Mouse (Mus musculus): ENCODE results near the gene Ankrd36.
"Not testable (repeated sequence)": the region's sequence is repeated elsewhere in the genome, so short reads cannot be mapped to it uniquely, and the experiment has no call there.

Gene Ankrd36

DNA sequence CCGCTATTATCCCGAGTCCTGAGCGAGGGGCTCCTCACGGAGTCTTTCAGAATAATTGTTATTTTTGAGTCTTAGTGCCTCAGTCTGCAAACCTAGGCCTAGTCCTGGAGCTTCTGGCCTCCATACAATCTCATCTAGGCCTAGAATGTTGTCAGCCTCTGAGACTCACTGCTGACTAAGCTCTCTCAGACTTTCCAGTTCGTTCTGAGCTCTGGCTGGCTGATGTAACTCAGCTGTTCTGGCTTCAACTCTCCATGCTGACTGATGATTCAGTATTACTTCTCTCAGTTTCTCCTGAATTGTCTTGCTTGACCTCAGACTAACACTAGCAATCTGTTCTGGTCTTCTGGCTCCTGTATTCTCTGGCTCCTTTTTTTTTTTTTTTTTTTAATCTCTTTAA, 18.1 kb upstream of the Ankrd36 start:
- DNase-seq = no peak

DNA sequence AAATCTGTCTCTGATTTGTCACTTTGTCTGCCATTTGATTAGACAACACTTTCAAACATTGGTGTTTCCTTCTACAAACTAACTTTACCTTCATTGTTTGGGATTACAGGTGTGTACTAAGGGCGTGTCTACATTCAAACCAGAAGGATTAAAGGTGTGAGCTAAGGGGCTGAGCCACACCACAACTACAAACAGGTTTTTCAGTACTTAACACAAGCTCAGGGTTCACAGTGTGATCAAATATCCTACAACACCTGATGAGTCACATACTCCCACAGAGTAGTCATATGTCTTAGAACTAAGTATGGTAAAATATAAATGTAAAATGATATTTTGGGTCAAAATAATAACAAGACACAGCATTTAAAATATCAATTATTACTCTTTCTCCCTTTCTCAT, 17.6 kb upstream of the Ankrd36 start:
- no peak for DNase-seq

DNA sequence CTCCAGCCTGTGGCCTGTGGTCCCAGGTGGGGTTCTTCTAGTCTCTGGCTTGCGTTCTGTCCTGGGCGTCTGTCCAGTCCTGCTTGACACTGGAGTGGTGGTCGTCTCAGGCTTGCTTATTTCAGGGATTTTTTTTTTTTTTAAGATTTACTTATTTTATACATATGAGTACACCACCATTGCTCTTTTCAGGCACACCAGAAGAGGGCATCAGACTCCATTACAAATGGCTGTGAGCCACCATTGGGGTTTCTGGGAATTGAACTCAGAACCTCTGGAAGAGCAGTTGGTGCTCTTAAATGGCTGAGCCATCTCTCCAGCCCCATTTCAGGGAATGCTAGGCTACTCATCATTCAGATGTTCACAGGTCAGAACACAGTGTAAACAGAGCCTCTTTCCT, 9.2 kb upstream of the Ankrd36 start:
- DNase-seq = no peak

DNA sequence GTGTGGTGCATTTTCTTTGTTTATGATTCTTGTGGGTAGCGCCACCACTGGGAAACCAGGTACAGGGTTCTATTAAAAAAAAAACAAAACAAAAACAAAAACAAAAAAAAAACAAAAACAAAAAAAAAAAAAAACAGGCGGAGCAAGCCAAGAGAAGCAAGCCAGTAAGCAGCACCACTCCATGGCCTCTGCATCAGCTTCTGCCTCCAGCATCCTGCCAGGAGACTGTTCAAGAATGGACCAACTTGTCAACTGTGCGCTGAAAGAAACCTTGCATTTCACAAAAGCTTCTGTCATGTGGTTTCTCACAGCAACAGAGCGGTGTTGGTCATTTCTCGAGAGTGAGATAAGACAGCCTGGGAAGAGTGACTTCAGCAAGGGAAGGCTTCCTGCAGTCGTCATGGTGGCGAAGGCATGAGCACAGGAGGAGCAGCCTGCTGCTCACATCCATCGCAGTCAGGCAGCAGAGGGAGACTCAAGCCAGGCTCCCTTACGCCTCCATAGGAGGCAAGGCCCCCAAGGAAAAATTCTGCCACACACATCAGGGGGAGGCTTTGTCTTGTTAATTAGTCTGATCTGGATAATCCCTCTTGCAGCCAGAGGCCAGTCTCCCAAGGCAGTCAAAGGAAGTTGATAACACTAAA, 6.7 kb upstream of the Ankrd36 start:
- no peak for DNase-seq

DNA sequence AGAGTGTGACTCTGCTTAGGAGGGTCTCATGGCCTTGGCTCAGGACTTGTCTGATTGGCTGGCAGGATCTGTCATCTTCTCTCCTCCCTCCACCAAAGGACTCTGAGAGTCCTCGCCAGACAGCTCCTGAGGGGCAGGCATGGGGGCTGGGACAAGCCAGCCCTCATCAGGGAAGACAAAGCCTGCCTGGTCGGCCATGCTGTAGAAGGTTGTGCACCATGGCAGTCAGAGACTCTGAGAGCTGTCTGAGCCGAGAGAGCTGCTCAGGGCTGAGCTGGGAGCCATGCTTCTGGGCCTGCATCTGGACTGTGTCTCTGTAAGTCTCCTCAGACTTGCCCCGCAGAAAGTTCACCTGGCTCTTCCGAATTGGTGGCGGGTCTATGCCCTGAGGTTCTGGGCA, 5.6 kb upstream of the Ankrd36 start:
- no peak for DNase-seq

DNA sequence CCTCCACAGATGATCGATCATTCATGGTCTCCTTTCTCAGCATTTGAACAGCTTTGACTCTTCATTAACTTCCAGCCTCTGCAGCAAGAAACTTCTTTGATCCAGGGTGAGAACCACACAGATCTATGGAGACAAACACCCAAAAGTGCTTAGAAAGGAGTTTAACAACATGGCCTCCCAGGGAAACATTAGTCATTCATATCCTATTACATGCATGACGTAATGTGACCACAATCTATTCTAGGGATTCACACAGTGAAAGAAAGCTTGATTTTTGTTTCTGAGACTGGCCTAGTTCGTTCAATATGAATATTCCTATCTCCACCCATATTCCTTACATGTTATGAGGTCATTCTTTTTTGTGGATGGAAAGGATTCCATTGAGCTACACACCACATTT, 3.9 kb upstream of the Ankrd36 start:
- no peak for DNase-seq

DNA sequence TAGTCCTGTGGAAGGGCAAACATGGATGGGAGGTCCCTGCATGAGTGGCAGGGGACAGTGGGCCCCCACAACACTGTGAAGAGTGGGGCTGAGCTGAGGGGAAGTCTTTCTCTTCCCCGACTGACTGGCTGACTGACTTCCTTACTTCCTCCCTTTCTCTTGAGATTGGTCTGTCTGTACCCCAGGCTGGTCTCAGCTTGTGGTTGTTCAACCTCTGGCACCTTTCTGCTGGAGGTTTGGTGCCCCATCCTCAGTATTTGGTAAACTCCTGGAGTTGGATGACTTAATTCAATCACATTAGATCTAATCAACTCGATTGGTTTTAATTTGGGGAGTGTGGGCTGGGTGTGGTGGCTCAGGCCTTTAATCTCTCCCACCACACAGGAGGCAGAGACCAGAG, 3.0 kb upstream of the Ankrd36 start:
- no peak for DNase-seq

DNA sequence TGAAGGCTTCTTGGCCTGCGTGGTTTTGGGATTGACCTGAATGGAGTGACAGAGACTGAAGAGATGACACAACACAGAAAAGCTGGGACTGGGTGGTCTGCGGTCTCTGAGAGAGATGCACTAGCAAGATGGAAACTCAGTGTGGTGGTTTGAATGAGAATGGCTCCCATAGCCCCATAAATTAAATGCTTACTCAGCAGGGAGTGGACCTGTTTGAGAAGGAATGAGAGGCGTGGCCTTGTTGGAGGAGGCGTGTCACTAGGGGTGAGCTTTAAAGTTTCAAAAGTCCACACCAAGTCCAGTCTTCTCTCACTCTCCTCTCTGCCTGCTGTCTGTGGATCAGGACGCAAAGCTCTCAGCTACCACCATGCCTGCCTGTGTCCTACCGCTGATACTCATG, 1.8 kb upstream of the Ankrd36 start:
- no peak for DNase-seq

DNA sequence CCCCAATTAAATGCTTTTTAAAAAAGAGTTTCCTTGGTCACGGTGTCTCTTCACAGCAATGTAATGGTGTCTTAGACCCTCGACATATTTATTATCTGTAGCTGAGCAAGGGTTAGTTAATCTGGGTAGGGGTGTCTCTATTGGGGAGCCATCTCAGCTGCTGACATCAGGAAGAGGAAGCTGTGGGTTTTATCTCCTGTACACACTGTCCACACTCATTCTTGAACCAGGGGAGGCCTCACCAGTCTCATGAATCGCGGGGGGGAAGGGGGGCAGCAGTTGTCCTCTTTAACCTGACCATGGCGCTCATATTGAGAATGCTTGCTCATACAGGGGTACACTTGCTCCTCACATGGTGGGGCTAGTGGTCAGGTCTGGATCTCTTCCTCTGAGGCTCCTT, 1.4 kb upstream of the Ankrd36 start:
- no peak for DNase-seq

DNA sequence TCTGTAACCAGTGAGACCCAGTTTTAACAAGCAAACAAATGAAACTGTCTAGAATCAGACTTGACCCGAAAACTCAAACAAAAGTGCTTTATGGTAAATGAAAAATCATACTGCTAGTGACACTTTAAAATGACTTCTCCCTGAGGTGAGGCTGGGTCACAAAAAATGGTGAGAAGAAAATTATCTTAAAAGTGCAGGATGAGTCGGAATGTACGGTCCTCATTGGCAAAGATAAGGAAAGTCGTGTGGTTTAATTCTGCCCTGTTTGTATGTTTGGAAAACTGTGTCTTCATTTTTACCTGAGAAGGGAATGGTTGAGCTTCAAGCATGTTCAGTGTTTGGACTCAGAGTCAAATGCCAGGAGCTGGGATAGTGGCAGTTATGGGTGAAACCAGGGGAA, 2.4 kb downstream of the Ankrd36 start:
- no peak for DNase-seq

DNA sequence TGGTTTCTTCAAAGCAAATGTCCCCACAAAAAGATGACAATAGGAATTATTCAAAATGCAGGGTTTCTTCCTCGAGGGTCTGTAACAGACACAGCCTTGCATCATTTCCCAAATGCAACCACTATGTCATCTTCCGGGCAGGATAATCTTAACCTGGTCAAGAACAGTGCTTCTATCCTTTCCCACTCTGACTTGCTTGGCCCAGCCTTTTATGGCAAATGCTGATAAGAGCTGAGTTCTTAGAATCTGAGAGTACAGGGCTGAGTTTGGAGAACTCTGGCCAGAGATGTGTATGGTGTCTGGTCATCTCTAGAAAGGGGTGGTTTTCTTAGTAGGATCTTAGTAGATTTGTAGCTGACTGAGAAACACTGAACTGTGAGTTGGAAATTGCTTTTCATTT, 4.3 kb downstream of the Ankrd36 start:
- DNase-seq = no peak

DNA sequence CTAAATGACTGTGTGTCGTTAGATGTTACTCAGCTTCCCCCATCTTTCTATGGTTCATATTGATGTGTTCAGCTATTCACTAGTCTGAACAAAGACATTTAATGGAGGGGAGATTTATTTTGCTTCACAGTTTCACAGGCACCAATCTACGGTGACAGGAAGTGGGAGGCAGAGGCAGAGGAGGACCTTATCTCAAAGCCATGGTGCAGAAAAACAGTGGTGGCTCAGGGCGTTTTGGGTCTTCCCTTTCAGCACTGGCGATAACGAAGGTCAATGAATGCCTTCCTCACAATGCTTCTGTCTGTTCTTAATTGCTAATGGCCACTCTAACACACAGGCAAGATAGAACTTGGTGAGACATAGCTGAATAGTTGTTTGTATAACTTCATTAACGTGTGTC, 5.6 kb downstream of the Ankrd36 start:
- no peak for DNase-seq

DNA sequence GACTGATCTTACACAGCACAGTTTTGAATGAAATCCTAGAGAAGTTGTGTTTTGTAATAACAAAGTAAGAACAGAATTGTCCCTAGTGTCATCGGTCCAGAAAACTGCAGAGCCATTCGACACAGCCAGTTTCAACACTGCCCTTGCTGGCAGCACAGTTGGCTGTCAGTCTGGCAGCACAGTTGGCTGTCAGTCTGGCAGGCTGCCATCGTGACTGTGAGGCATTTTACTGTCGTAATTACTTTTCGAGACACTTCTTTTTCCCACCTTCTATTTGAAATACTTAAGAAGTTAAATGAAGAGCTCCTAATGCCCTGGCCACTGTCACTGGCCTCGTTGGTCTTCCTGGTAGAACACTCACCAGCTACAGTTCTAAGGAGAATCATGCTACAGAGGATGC, 22.9 kb downstream of the Ankrd36 start:
- peak; percentile 10 for DNase-seq

DNA sequence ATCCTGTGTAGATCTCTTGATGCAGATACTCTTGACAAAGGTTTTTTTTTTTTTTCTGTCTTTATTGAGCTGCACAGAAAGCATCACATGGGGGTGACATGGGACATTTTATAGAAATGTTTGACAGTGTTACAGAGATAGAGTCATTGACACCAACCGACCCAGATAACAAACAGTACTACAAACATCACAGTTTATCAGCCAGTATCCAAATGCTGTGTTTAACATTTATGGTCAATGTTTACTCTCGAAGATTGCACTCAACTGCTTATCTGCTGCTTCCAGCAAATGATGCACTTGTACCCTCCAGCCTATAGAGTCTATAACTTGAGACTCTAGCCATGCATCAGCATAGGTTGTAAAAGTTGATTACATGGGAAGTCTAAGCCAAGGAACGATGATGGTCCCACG, 25.9 kb downstream of the Ankrd36 start:
- no peak for DNase-seq

DNA sequence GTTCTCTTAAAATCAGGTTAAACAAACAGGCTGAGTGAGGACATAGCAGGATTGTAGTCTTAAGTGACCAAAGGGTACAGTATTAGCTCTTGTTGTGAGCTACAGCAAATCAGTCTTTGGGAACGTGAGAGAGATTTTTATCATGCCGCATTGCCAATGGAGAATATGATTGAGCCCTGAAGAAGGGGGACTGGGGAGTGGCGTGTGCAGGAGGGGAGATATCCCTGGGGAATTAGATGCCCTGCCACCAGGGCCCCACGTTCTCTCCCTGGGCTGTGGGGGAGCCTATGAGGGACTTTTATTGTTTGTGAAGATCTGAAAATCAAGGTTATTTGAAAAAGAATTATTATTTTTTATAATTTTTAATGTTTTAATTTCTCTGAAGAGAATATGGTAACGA, 26.3 kb downstream of the Ankrd36 start:
- DNase-seq = no peak

DNA sequence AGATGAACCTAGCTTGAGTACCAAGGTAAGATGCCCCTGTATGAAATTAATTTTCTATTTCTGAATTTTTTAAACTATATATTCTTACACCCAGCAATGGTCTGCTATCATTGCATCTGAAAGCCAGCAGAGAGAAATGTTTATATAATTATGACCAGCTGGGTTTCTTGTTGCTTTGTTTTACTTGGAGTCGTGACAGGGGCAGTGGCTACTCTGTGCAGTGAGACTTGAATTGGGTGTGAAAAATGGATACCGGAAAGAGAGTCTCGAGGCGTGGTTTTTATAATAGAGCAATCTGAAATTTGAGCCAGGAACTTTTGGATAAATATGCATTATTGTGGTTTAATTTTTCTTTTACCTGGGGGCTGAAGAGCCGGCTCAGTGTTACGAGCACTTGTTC, 27.3 kb downstream of the Ankrd36 start:
- DNase-seq = no peak

DNA sequence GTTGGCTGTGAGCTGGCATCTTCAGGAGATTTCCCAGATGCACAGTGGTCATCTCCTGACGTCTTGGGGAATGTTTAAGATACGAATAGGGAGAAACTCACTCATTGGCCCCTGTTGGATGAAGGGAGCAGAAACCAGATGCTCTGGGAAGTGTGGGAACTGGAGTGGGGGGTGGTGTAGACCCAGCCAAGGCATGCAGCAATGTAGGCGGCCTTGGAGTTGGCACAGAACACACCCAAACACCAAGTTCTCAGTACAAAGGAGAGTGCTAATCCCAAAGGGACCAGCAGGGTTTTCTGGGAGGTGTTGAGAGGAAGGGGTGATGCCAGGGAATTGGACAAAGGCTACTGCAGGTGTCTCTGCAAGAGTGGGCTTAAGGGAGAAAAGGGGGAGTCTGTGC, 35.9 kb downstream of the Ankrd36 start:
- DNase-seq = no peak

DNA sequence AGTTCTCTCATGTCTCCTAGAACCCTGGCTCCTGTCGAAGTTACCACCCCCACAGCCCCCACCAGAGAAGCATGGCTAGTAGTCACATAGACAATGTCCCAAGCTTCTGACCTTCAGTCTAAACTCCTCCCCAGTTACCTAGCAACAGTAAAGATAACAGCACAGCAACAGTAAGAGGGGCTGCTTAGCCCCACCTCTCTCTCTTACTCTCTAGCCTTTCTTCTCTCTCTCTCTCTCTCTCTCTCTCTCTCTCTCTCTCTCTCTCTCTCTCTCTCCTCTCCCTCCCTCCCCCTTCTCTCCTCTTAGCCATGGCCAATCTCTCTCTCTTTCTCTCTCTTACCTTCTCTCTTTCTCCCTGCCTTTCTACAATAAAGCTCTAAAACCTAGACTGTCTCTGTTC, 42.4 kb downstream of the Ankrd36 start:
- DNase-seq = not testable (repeated sequence)

DNA sequence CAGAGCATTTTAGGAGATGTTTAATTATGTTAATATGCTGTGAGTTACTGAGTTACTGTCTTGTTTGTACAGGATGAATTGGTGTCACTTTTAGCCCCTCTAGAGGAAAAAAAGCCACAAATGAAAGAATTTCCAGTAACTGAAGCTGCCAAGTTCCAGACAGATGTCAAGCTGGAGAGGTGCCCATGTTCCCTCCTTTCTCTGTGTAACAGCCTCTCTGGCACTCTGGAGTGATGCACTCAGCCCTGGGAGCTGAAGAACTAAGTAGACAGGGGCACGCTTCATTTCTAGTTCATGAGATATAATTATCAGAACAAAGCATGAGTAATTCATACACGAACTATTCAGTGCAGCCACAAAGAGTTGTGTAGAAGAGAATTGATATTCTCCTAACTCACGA, 45.0 kb downstream of the Ankrd36 start:
- no peak for DNase-seq

DNA sequence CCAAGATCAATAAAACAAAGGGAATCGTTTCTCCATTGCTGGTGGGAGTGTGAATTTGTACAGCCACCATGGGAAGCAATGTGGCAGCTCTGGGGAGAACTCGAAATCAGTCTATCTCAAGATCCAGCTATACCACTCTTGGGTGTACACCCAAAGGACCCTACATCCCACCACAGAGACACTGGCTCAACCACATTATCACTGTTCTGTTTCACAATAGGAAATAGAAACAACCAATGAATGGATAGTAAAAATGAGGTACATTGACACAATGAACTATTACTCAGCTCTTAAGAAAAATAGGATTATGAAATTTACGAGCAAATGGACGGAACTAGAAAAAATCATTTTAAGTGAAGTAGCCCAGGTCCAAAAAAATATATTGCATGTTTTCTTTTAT, 55.6 kb downstream of the Ankrd36 start:
- no peak for DNase-seq

DNA sequence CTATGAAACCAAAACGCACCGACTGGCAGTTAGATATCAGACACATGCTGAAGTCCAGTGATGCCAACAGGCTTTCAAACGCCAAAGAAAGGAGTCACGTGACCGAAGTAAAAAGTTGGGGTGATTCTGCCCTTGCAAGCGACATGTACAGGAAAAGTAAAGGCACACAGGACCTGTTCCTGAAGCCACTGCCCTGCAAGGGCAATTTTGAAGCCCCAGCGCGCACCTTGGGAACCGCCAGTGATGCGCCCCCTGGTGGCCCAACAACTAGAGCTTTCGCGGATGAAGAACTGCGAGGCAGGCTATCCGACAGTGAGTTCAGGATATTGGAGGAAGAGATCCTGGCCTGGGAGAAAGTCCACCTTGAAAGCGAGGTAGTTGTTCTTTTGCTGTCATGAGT, 59.5 kb downstream of the Ankrd36 start:
- peak; percentile 72 for DNase-seq

DNA sequence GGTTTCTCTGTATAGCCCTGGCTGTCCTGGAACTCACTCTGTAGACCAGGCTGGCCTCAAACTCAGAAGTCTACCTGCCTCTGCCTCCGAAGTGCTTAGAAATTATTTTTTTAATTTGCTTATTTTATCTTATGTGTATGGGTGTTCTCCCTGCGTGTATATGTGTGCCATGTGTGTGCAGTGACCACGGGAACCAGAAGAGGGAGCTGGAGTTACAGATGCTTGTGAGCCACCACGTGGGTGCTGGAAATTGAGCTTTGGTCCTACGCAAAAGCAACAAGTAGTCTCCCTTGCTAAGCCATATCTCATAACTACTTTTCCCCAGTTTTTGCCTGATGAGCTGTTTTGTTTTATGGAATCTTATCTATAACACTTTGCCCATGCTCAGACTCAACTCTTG, 73.6 kb downstream of the Ankrd36 start:
- no peak for DNase-seq

DNA sequence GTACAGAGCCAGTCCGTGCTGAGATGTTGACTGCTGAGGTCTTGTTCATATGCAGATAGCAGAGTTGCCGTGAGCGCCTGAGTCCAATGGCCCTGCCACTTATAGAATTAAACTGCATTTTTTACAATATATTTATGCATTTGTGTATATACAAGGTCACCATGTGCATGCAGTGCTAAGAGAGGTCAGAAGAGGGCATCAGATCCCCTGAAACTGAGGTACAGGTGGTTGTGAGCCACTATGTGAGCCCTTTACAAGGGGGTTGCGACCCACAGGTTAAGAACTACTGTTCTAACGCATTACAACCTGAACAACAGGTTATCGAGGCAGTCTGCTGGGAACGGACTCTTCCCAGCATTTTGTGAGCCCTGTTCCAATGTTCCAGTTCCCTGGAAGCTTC, 80.8 kb downstream of the Ankrd36 start:
- DNase-seq = no peak

DNA sequence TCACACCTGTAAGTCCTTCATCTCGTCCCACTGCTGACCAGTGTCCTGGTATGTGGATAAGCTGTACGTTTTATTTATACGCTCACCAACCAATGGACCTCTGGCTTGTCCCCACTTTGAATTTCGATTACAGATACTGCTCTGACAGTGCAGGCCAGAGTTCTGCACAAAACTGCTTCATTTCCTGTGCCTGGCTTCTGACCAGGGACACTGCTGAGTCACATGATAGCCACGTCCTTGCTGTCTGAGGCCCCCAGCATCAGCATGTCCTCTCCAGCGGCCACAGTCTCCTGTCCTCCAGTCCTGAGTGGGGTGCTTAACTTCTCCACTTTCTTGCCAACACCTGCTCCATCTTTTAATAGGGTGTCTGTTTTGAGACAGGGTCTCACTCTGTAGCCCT, 113.1 kb downstream of the Ankrd36 start:
- DNase-seq = no peak

DNA sequence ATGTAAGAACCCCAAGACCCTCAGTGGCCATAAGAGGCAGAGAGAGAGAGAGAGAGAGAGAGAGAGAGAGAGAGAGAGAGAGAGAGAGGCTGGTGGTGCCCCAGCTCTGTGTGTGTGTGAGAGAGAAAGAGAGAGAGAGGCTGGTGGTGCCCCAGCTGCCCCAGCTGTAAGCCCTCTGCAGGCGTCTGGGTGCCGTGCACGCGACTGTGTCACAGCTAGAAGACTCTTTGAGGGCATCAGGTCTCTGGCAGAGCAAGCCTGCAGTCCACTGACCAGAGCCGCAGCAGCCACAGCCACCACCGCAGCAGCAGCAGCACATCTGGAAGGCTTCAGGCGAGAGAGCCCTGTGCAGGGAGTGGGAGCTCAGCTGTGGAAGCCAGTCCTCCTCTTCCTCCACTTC, 114.8 kb downstream of the Ankrd36 start:
- DNase-seq = no peak

DNA sequence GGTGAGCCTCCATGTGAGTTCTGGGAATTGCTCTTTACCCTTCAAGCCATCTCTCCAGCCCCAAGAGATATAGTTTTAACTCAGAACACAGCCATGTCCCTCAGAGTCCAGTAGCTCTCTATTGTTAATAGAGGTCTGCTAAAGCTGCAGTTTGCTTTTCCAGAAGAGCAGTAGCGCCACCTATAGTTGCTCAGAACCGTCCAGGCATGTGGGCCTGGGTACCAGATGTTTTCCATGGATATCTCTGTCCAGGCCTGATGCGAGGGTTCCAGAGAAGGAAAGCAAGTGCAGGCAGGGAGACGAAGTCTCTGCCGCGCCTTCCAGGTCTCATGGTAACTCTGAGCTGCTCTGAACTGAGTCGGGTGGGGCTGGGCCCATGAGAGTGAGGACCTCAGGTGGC, 122.3 kb downstream of the Ankrd36 start:
- no peak for DNase-seq

Measured in cerebellum, adult 8-10 months (tissue).